Mouse (Mus musculus) erythroblast, embryonic 14.5 days (primary cell): ENCODE results near the gene Junb.

Experiments
- GATA1 ChIP-seq: IDR thresholded peaks from 2 replicates; pipeline ENCODE4 v1.6.1; 2012; ENCODE audit warnings: low read length, inconsistent platforms, mixed read lengths
- TAL1 ChIP-seq: IDR thresholded peaks from 3 replicates; pipeline ENCODE4 v1.6.1; 2012; ENCODE audit warnings: low read length, inconsistent platforms, mixed read lengths

DNA sequence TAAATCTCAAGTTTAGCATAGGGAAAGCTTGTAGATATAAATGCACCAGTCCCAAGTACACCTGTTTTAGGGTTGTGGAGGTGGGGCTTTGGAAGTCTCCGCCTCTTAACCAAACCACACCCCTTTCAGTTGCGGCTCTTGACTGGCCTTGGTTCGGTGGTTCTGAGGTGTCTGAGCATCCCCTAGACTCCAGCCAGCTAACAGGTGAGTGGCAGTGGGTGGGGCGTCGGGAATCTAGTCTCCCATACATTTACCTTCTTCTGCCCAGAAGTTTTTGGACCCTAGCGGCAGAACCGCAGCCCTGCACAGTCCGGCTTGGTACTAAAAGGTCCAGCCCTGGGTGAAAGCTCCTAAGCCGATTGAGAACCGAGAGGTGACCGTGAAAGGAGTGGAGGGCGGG lies 28.8 kb downstream of the Junb start:
- TF ChIP-seq TAL1 (no peak), GATA1 (no peak)
